Mouse (Mus musculus) thymus, adult 2 months (tissue): ENCODE measurements around the gene Mapk11.

Experiments
- CTCF ChIP-seq: fragments of 200-500 bp; IDR thresholded peaks from 2 replicates; pipeline ENCODE4 v1.5.1; 2012; ENCODE audit warnings: mild to moderate bottlenecking, control low read depth, low read length, moderate library complexity, borderline replicate concordance; ENCODE audit not compliant: control insufficient read depth, poor library complexity, insufficient read depth; ENCODE audit errors: extremely low read depth
- POLR2A ChIP-seq: fragments of 200-500 bp; IDR thresholded peaks from 2 replicates; pipeline ENCODE4 v1.6.1; 2012; ENCODE audit warnings: mild to moderate bottlenecking, low read length, control low read depth, moderate library complexity; ENCODE audit not compliant: control insufficient read depth, poor library complexity, insufficient read depth; ENCODE audit errors: extremely low read depth

GRCm38 (mm10) chr15:89172276-89172935 is 23.0 kb upstream of the Mapk11 start:
- TF ChIP-seq CTCF, result no peak
- TF ChIP-seq POLR2A, result no peak
